Mouse (Mus musculus): ENCODE data around the gene Ap3d1. TPM values are rescaled to one million over a fixed set of nuclear protein-coding genes. Genes with fewer than 3 reads are reported as not detected.
A peak's percentile ranks its signal among the peaks of the same experiment; 100 is the strongest.

Gene Ap3d1
- polyA plus RNA-seq, 1 experiment, result 96.3 TPM

DNA sequence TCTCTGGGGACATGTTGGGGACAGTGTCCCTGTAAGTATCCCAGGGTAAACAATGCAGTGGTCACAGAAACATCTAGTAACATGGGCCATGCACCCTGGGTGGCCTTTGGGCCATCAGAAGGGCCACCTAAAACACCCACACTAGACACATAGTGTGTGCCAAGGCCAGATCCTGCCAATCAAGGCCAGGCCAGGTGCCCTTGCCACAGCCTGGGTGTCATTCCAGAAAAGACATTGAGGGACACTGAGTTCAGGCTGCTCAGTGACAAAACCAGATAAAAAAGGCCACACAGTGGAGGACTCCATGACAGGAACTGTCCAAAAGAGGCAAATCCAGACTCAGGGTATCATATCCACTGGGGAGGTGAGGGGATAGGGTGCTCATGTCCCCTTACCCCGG is 58.4 kb downstream of the Ap3d1 start:
- DNase-seq (ENCODE audit: low spot score), result no peak

DNA sequence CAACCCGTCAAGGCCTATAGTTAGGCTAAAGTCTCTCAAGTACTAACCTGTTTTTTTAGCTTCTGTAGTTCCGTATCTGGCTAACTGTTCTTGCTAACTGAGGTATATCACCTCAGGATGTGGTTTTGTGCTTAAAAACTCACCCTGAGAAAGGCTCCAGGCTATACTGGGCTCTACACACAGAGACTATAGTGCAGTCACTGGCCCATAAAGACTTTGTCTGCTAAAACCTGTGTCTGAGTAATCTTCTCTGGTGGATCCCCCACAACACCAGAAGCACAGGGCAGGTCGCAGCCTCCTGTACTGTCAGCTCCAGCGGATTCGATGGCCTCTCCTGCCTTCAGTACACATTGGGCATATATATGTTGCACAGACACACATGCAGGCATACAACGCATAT is 60.1 kb downstream of the Ap3d1 start:
- DNase-seq (ENCODE audit: low spot score), result no peak

DNA sequence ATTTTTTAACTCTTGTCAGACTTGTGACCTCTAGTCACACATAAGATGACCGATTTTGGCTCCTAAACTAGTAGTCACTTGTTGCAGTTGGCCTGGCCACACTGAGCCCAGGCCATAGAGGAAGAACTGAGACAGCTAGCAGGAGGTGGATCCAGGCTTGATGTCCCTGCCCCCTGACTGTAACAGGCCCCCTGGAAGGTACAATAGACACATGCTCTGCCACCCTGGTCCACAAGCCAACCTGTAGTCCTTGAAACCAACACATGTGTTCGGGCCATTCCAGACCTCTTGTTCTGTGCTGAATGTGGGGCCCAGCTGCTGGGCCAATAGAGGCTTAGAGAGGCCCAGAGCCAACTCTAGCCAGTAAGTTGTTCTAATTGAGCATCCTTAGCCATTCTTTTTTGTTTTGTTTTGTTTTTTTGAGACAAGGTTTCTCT is 61.8 kb downstream of the Ap3d1 start:
- no peak for DNase-seq (ENCODE audit: low spot score)

DNA sequence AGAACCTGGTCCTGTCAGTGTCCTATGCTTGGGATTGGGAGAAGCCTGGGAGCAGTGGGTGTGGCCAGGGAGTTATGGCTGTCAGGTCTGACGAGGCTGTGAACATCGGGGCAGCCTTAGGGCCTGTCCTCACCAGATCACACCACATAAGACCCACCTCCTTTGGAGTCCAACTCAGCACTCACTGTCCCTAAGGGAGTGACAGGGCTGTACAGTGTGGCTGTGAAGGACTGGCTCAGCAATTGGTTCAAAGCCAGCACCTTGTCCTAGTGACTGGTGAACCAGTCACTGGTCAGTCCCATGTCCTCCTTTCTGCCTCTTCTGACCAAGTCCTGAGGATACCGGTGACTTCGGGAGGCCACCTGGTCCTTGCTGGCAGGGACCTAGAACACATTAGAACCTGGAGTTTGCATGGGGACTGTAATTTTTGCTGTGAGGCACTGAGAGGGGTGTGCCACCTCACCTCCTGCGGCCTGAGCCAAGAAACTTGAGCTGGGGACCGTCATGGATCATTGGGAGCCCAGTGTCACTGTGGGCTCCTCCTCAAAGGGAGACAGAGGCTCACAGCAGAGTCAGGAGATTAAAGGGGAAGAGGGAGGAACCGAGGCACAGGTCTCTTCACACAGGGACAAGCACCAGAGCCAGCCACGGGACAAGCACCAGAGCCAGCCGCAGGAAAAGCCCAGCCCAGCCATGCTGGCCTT is 62.4 kb downstream of the Ap3d1 start:
- no peak for DNase-seq (ENCODE audit: low spot score)

DNA sequence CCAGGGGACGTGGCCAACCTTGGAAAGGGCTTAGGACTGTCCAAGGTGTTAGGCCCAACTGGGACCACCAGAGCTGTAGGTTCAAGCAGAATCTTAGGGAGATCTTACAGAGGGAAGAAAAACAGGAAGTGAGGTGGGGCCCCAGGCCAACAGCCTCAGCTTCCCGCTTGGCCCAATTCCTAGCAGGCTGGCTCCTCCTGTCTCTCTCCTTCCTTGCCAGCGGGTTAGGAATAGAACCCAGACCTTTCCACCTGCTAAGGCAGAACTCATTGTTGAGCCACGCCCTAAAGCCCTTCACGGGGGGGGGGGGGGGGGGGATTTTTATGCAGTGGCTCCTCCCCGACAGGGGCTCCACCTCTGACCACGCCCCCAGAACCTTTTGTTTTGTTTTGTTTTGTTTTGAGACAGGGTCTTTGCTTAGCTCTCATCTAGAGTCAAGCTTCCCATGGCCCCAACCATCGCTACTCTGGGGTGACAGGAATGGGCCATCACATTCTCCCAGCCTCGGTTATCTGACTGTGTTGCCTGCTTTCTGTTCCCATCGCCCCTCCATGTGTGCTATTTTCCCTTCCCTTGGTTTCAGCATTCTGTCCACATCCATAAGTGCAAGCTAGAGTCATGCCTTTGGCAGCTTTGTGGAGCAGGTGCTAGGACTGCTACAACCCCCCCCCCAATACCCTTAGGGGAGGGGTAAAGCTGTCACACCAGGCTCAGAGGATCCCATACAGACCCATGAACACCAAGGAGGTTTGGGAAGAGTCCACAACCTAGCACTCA is 63.3 kb downstream of the Ap3d1 start:
- DNase-seq (ENCODE audit: low spot score), result no peak

DNA sequence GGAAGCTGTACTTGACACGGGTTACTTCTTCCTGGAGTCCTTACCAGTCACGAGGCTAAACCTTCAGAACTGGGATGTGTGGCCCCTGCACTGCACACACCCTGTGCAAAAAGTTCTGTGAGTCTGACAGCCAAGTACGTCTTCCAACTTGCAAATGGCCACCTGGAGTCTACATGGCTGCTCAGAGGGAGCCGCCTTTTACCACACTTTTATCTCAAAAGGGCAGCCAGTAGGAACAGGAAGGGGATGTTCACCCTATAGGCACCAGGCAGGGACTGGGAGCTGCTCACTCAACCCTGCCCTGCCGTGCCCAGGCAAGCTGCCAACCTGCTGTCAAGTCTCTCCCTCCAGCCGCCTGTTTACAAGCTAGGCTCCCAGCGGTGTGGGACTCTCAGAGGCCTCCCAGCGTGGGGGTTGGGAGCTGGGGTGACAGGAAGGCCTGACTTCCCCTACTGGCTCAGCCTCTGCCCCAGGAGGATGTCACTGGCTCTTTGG is 64.1 kb downstream of the Ap3d1 start, which contains the start of gene Mknk2:
Mknk2 (minus strand) TSS at position 171 of the 495 bp plus-strand sequence.
- peak; percentile 87 for DNase-seq (ENCODE audit: low spot score)

DNA sequence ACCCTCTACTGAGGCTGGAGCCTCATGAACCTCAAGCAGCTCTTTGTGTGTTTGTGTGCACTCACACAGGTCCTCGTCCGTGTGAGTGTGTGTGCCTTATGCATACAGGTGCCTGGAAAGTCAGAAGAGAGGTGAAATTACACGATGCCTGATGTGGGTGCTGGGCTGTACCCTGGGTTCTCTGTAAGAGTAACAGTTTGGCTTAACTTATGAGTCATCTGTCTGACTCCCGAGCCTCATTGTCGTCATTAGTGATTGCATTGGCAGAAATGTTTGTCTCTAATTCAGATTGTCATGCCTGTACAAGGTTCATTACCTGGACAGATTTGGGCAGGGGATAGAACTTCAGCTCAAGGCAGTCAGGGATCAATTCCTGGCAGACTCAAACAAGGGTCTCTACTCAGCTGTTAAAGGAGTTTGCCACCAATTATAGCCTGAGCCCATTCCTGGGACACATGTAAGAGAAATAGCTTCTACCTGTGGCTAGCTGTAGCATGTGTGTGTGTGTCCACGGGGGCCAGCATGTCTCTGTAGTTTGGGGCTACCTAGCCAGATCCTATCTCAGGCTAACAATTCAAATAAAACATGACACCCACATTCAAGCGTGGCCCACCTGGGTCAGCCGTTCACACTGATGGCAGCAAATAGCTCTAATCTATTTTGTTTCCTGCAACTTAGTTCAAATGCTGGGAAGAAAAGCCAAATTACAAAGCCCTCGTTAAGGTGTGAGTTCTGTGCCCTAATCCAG is 64.8 kb downstream of the Ap3d1 start:
- DNase-seq (ENCODE audit: low spot score), result no peak

DNA sequence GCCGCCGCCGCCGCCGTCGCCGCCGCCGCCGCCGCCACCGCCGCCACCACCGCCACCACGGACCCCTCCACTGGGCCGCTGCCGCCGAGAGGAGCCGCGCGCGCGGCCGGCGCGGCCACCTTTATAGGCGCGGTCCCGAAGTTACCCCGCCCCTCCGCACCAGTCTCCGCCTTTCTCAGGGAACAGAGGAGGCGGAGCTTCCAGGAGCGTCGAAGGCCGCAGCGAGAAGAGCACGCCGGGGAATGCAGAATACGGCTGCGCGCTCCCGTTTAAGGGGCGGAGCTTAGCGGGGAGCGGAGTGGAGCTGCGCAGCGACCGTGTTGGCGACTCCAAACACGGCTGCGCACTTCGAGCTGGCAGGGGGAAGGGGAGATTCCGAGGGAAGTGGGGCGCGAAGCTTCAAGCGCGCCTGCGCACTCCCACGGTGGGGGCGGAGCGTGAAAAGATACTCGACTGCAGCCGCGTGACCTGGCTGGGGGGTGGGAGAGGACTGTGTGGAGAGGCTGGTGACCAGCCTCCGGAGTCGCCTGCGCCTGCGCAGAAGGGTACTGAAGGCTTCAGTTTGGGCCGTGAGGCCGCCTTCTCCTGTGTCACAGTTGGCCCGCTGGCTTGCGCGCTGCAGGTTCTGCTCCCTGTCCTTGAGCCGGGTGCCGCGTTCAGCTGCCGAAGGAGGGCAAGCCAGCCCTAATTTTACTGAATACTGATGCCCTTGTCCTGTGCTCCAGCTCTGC is 65.7 kb downstream of the Ap3d1 start:
- peak; percentile 98 for DNase-seq (ENCODE audit: low spot score)

DNA sequence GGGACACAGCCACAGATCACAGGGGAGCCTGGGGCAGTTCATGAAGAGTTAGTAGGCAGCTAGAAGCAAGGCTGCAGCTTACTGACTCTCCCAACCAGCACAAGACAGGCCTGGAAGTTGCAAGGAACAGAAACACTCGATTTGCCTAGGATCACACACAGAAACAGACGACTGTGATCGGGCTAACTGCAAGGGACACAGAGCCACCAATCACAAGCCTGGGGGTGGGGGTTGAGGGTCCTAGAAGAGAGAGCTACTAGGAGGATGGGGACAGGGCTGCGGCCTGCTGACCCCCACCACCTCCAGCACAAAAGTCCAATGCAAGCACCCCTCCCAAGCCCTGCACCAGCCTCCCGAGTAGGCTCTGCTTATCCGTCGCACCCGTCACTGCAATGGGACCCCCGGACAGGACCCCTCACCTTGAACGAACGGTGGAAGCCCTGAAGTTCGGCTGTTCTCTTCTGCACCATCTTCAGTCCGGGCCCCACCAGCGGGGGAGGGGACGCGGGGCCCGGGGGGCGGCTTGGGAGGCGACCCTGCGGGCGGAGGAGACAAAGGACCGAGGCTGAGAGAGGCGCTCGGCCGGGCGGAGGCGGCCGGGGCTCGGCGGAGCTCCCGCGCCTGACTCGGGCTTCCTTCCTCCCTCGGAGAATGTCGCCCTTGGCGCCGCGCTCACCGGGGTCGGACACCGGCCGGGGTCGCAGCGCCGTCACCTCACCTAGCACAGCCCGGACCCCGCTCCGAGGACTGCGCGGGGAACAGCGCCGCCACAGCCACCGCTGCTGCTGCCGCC is 66.5 kb downstream of the Ap3d1 start:
- DNase-seq (ENCODE audit: low spot score), result no peak

DNA sequence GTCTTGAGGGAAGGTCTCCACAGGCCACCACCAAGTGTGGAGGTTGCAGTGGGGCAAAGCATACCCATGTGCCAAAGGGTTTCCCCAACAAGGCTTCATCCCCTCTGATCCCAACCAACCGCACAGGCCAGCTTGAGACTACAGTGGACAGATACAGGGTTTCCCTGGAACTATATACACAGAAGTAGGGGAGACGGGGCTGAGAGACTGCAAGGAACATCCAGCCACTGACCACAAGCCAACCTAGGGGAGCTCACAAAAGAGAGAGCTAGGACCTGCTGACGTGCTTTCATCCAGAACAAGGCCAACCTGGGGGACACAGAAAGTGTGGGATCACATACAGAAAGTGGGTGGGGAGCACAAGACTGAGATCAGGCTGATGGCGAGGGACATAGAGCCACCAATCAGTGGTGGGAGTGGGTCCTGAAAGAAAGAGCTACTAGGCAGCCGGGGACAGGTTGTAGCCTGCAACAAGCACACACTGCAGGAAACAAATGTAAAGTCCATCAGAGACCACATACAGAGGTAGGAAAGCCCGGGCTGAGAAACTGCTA is 67.1 kb downstream of the Ap3d1 start:
- no peak for DNase-seq (ENCODE audit: low spot score)

DNA sequence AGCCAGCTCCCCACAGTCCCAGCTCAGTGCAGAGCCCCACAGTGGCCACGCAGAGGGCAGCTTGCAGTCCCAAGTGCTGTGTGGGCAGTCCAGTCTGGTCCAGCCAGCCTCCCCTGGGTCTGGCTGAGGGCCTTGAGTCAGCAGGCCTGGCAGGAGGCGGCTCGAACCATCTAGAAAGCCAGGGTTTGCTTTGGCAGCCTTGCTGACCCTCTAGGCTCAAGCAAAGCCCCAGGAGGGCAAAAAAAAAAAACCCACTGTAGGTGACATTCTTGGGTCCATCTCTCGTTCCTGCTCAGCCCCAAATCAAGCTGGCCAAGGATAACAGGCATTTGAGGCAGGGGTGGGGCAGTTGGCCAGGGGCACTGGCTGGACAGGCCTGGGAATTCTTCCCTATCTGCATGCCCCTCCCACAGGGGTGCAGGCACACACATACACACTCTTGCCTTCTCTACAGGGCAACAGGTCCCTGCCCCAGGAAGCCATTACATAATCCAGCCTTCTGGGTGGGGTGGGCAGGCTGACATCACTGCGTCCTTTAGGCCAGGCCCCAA is 67.8 kb downstream of the Ap3d1 start:
- no peak for DNase-seq (ENCODE audit: low spot score)

DNA sequence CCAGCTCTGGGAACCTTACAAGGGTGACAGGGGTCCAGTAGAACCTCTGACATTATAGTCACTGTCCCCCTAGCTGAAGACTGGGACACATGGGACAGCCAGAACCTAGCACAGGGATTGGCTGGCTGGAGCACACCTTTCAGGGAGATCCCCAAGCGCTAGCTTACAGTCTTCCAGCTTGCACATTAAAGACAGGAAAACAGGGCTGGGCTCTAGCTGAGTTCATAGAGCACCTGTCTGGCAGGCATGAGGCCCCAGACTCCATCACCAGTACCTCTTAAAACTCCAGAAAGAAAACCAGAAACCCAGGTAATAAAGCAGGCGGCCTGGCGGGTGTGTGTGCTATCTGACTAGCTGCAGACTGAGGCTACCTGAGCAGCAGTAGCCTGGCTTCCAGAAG is 68.4 kb downstream of the Ap3d1 start:
- no peak for DNase-seq (ENCODE audit: low spot score)

DNA sequence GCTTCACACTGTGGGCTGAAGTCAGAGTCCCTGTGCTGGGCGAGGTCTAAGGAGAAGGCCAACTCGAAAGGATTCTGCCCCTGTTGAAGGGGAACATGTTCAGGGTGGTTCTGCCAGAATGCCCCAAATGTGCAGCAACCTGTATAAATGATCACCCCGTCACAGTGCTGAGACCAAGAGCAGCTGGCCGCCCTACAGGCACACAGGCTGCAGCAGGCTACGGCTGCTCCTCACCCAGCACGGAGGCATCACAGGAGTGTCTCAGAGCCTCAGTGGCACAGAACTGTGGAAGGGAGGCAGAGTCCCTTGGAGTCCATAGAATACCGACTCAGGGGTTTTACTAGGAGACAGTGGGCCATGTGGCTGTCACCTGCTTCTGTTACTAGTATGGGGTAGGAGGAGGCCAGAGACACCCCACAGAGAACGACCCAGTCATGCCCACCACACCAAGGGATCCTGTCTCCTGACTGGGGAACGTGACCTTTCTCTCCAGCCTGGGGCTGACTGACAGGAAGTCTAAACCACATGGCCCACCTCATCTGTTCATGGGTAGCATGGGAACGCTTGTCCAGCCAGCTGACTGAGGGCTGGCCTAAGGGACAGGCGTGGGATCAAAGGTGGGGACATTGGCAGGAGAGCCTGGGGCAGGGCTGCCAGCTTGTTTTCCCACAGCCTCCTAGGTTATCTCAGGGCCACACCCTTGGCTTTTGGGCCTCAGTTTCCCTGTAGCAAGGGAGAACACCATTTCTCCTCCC is 70.0 kb downstream of the Ap3d1 start:
- DNase-seq (ENCODE audit: low spot score), result no peak

DNA sequence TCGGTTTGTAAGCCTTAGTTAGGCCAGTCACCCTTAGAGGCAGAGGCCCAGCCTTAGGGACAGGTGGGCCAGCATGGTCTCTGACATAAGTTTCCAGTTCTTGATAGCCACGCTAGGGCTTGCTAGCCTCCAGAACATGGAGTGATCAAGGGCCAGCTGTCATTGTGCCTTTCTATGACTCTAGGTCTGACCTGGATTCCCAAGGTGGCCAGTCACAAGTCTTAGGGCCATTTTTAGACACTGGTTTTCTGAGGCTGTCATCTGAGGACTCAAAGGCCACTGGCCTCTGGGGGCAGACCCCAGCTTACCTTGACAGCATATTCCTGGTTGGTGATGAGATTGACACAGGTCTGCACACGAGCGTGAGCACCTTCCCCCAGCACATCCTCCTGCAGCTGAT is 70.8 kb downstream of the Ap3d1 start:
- no peak for DNase-seq (ENCODE audit: low spot score)

DNA sequence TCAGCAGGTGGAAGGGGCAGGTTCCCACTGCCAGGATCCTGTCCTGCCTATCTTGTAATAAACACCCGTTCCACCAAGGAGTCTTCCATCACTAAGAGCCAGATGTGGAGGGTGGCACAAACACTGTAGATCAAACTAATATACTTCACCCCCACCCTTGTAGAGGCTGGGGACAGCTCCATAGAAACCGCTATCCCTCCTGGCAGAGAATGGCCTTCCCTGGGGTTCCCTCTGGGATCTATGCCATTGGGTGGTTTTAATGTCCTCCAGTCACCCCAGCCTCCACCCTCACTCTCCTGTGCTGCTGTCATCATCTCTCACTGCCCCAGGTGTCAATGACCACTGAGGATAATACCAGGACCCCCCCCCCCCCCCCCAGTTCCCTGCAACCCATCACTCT is 71.5 kb downstream of the Ap3d1 start:
- no peak for DNase-seq (ENCODE audit: low spot score)

DNA sequence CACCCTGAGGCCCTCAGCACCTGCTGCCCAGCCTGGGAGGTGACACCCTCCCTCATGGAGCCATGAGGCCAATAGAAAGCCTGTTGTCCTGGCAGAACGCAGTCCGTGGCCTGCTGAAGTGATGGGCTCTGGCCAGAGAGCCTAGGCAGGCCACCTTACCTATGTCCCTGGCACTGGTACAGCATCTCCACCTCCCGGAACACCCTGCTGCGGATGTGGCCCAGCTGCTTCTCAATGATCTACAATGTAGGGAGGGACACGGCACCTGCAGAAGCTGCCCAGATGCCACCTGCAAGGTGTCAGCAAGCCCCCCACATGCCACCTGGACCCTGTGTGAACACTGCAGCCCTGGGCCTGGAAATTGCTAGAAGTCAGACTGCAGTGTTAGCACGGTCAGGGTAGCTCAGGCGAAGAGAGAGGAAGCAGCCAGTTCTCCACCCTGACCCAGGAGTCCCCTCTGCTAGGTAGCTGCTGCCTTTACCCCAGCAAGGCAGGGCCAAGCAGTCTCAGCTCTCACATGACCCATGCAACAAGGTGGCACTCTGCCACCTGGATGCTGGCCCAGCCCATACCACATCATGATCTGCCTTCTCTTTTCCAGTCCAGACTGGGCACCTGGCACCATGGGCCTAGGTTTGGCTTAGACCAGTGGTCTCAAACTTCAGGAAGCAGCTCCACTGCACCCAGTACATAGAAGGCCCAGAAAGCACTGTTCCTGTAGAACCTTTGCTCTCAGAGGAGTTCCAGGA is 72.2 kb downstream of the Ap3d1 start:
- no peak for DNase-seq (ENCODE audit: low spot score)

DNA sequence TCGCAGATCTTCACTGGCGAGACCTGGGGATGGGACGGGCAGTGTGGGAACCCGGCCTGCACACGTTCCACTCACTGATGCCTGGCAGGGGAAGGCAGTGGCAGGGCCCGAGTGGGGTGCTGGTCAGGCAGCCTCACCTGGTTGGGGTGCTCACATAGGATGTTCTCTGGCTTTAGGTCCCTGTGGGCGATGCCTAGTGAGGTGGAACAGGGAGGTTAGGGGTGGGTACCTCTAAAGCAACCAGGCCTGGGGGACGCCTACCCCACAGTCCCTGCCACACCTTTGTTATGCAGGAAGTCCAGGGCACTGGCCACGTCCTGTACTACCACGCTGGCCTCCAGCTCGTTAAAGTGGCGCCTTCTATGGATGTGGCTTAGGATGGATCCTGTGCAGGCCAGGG is 73.0 kb downstream of the Ap3d1 start:
- no peak for DNase-seq (ENCODE audit: low spot score)

DNA sequence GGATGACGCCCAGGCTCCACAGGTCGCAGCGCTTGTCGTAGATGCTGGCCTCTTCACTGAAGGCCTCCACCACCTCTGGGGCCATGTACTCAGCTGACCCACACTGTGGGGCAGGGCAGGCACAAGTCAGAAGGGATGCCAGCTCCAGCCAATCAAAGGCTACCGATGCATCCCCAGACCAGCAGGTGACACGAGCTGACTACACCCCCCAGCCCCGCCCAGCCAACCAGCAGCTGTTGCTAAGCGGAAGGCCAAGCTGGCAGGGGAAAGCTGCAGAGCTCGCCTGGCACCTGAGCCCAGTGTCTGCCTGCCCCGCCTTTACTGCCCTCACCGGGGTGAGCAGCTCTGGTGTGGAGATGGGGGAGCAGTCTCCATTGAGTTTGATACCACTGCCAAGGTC is 73.5 kb downstream of the Ap3d1 start:
- no peak for DNase-seq (ENCODE audit: low spot score)
